12 mouse cellular contexts compared by ENCODE assay signal in the genomic region with DNA sequence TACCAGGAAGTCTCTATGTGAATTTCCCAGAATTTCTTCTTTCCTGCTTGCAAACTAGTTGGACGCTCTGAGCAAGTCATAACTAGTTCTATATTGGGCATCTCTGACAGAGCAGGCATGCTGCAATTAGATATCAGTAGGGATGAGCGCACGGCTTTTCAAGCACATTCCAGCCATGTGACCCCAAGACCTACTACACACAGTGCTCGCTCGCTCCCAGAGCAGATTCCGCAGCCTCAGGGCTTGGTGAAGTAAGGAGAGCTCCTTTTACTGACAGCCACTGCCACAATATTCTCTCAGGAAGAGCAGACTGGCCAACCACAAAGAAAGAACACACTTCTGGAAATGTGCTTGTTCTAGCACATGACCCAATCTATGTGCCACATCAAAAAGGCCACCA. TPM values are rescaled to one million over a fixed set of nuclear protein-coding genes. Genes with fewer than 3 reads are reported as not detected.
DNase-seq lines count a peak whose midpoint lies in the region; ATAC-seq and TF ChIP-seq lines count a peak whose summit lies in the region.
"Had no signal": no experiment of that assay in that cellular context is flagged by ENCODE, and none has a peak within 500 bp of the region (broad histone marks: within the 10 kb centered on the region; RNA-seq: fewer than 3 reads in every experiment).

No protein-coding gene starts in this region.

- WGBS in hindbrain, embryonic 10.5 days: 40% methylated on average over 6 of the region's 6 CpGs
- 64% methylated on average over 6 of the region's 6 CpGs for WGBS in hindbrain, embryonic 11.5 days

- POLR2A ChIA-PET in Patski (lab: Charles Lee): interaction anchor here (0.8 to 0.9 kb wide), 2 partner anchors 8 to 66 kb away, joined by 3 read pairs; no protein-coding TSS in a partner anchor

- peaks cover 47% of the 10 kb centered on the region for H3K4me1 ChIP-seq in hindbrain, embryonic 10.5 days (replicated peaks)
- H3K4me1 ChIP-seq in hindbrain, embryonic 11.5 days (replicated peaks; ENCODE audit: control insufficient read depth, insufficient read depth, low read length): no peaks in the 10 kb centered on the region
- H3K4me1 ChIP-seq in embryonic fibroblast, embryonic 13.5 days (ENCODE audit: control insufficient read depth, insufficient read depth, low read length): peaks cover 5% of the 10 kb centered on the region
- H3K4me1 ChIP-seq: hindbrain, embryonic 13.5 days had no signal

- DNase-seq in hindbrain, embryonic 10.5 days (ENCODE audit: low spot score): peak; percentile 39
- no peak for DNase-seq in hindbrain, embryonic 11.5 days (ENCODE audit: low spot score)
- DNase-seq in Patski (ENCODE audit: low read depth, low spot score): no peak
- peak; percentile 43 to 62 for DNase-seq in heart, postnatal 10 days
- DNase-seq in thymus, postnatal 25 days: no peak
- DNase-seq in right cerebral cortex, postnatal 36 days (ENCODE audit: low spot score in 2 of 2): no peak
- DNase-seq: adrenal gland, adult 2 months; lung, postnatal 36 days had no signal

- in situ Hi-C loops in Patski (cut with MboI; ENCODE audit: low pct_unique_long_range_greater_than_20kb): loop anchor here (5.0 kb wide), 1 partner anchor 44 kb away; no protein-coding TSS in a partner anchor

- no peaks in the 10 kb centered on the region for H3K27me3 ChIP-seq in hindbrain, embryonic 10.5 days (ENCODE audit: insufficient read depth, poor library complexity, severe bottlenecking)
- H3K27me3 ChIP-seq in hindbrain, embryonic 11.5 days (ENCODE audit: control insufficient read depth, insufficient read depth, low read length): no peaks in the 10 kb centered on the region
- H3K27me3 ChIP-seq in Patski: no peaks in the 10 kb centered on the region
- H3K27me3 ChIP-seq: hindbrain, embryonic 13.5 days; neural tube, embryonic 12.5 days had no signal

- no peak overlapping the region for H3K9ac ChIP-seq in hindbrain, embryonic 11.5 days (ENCODE audit: low read depth, low read length)
- H3K9ac ChIP-seq: hindbrain, embryonic 13.5 days; neural tube, embryonic 12.5 days had no signal

- H3K4me2 ChIP-seq in hindbrain, embryonic 11.5 days (replicated peaks; ENCODE audit: low read depth, low read length): no peak overlapping the region
- H3K4me2 ChIP-seq: hindbrain, embryonic 13.5 days; neural tube, embryonic 12.5 days had no signal

- no peak overlapping the region for H3K4me3 ChIP-seq in hindbrain, embryonic 10.5 days
- no peak overlapping the region for H3K4me3 ChIP-seq in hindbrain, embryonic 11.5 days (ENCODE audit: low read depth, low read length)
- H3K4me3 ChIP-seq in embryonic fibroblast, embryonic 13.5 days (ENCODE audit: insufficient read depth, low read length): no peak overlapping the region
- H3K4me3 ChIP-seq: hindbrain, embryonic 13.5 days; neural tube, embryonic 12.5 days had no signal

- CTCF ChIA-PET in Patski (lab: Charles Lee): interaction anchor here (1.4 kb wide), 1 partner anchor 39 kb away, joined by 4 read pairs; no protein-coding TSS in a partner anchor

- H3K36me3 ChIP-seq in hindbrain, embryonic 10.5 days: no peaks in the 10 kb centered on the region
- no peaks in the 10 kb centered on the region for H3K36me3 ChIP-seq in hindbrain, embryonic 11.5 days (ENCODE audit: control insufficient read depth, insufficient read depth, low read length)
- H3K36me3 ChIP-seq: hindbrain, embryonic 13.5 days; neural tube, embryonic 12.5 days had no signal

- ATAC-seq in hindbrain, embryonic 11.5 days (ENCODE audit: low FRiP score): no peak
- peak; percentile 61 for ATAC-seq in Patski
- ATAC-seq in activated CD4-positive, CD25-positive, alpha-beta regulatory T cell, adult 4 months: no peak

- TF ChIP-seq CTCF in Patski (IDR thresholded peaks at IDR 0.05): no peak
- no peak for TF ChIP-seq CTCF in embryonic fibroblast, embryonic 13.5 days (IDR thresholded peaks at IDR 0.05; ENCODE audit: borderline replicate concordance, insufficient read depth, low read length)

- H3K27ac ChIP-seq in hindbrain, embryonic 10.5 days: no peak overlapping the region
- no peak overlapping the region for H3K27ac ChIP-seq in hindbrain, embryonic 11.5 days (ENCODE audit: low read depth, low read length)
- H3K27ac ChIP-seq in embryonic fibroblast, embryonic 13.5 days (ENCODE audit: insufficient read depth, low read length): peak overlapping the region; percentile 1; the same call in 1 of the 2 replicates
- H3K27ac ChIP-seq: hindbrain, embryonic 13.5 days; neural tube, embryonic 12.5 days had no signal

- no peak for TF ChIP-seq POLR2A in embryonic fibroblast, embryonic 13.5 days (IDR thresholded peaks at IDR 0.05; ENCODE audit: low read depth, low read length)

- intact Hi-C loops in heart, postnatal 10 days (cut with DNase I): loop anchor here (5.0 kb wide), 1 partner anchor 36 kb away; the partner anchor contains the start of gene Arhgap10

- H3K9me3 ChIP-seq in hindbrain, embryonic 10.5 days: no peaks in the 10 kb centered on the region
- no peaks in the 10 kb centered on the region for H3K9me3 ChIP-seq in hindbrain, embryonic 11.5 days (ENCODE audit: control insufficient read depth, low read length)
- H3K9me3 ChIP-seq: hindbrain, embryonic 13.5 days; neural tube, embryonic 12.5 days had no signal

RNA-seq across cellular contexts. Expression of gene Arhgap10, which starts 36.0 kb away (rescaled TPM):
- polyA plus RNA-seq in hindbrain, embryonic 10.5 days (2016; fragmentation: Nextera tagmentation; extraction: Ambion mirVana): 16.0 and 18.8 TPM in 2 replicates
- polyA plus RNA-seq in hindbrain, embryonic 11.5 days (2014; fragmentation: Nextera tagmentation; extraction: Ambion mirVana): 13.6 and 15.4 TPM in 2 replicates
- polyA plus RNA-seq in Patski (2021): 45.5 TPM
- 32.1 and 41.4 TPM in 2 replicates for polyA plus RNA-seq in embryonic fibroblast, embryonic 13.5 days (2011; ENCODE audit: insufficient read length, low read depth, missing spikeins)
- 10 to 100 TPM; 54.5 to 54.6 TPM for total RNA-seq in heart, postnatal 10 days (2021)
- polyA plus RNA-seq in activated CD4-positive, CD25-positive, alpha-beta regulatory T cell, adult 4 months (2017; shearing (Covaris generic)): 1 to 10 TPM; 2.1 to 2.9 TPM

Comparison
In these comparisons a context has a peak if more than half of its experiments do, and no peak if none do; other contexts are left out.
1. DNase-seq: peak in hindbrain, embryonic 10.5 days (single experiment) and heart, postnatal 10 days (2 of 2); none in hindbrain, embryonic 11.5 days (single experiment), Patski (single experiment), thymus, postnatal 25 days (single experiment) and right cerebral cortex, postnatal 36 days (0 of 2).